Mouse (Mus musculus): ENCODE data around the gene Sp8. TPM values are rescaled to one million over a fixed set of nuclear protein-coding genes. Genes with fewer than 3 reads are reported as not detected.

Gene Sp8
- polyA plus RNA-seq, 1 experiment from 2014 or later = 2.3 TPM

- WGBS = 2% methylated on average over 15 of the region's 15 CpGs
- Histone ChIP-seq H3K9me3 (replicated peaks; ENCODE audit: control insufficient read depth, low read length, poor library complexity, severe bottlenecking) (no peaks in the 10 kb centered on the region), H3K9ac (ENCODE audit: low read depth, low read length) (no peak overlapping the region), H3K36me3 (ENCODE audit: control insufficient read depth, insufficient read depth, low read length) (no peaks in the 10 kb centered on the region), H3K4me1 (ENCODE audit: control insufficient read depth, insufficient read depth, low read length) (peaks cover 8% of the 10 kb centered on the region), H3K27ac (ENCODE audit: low read length) (no peak overlapping the region), H3K4me2 (ENCODE audit: low read length) (no peak overlapping the region), H3K4me3 (ENCODE audit: low read depth, low read length) (no peak overlapping the region), H3K27me3 (ENCODE audit: control insufficient read depth, insufficient read depth, low read depth, low read length) (peaks cover 47% of the 10 kb centered on the region)
- no peak for ATAC-seq
Measured at GRCm38 (mm10) chr12:118840301-118840700, 5.8 kb upstream of the Sp8 start.

DNA sequence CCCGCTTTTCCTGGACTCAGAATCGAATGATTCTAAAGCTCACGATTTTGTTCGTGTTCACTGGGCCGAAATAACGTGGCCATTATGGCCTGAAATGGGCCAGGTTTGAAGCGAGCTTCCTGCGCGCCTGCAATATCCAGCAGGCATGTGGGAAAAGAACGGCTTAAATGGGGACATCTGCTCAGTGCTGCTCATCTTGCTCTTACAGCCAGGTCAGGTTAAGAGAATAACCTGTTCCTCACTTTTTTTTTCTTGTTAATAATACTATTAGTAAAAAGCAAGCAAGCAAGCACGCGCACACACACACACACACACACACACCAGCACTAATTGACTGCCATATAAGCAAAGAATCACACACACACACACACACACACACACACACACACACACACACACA, 5.3 kb upstream of the Sp8 start:
- H3K36me3 ChIP-seq (ENCODE audit: control insufficient read depth, insufficient read depth, low read length) = no peaks in the 10 kb centered on the region
- no peak overlapping the region for H3K9ac ChIP-seq (ENCODE audit: low read depth, low read length)
- no peak overlapping the region for H3K27ac ChIP-seq (ENCODE audit: low read length)
- H3K27me3 ChIP-seq (ENCODE audit: control insufficient read depth, insufficient read depth, low read depth, low read length) = peaks cover 47% of the 10 kb centered on the region
- peaks cover 8% of the 10 kb centered on the region for H3K4me1 ChIP-seq (ENCODE audit: control insufficient read depth, insufficient read depth, low read length)
- no peak overlapping the region for H3K4me2 ChIP-seq (ENCODE audit: low read length)
- 1% methylated on average over 11 of the region's 12 CpGs for WGBS
- no peak overlapping the region for H3K4me3 ChIP-seq (ENCODE audit: low read depth, low read length)
- no peaks in the 10 kb centered on the region for H3K9me3 ChIP-seq (replicated peaks; ENCODE audit: control insufficient read depth, low read length, poor library complexity, severe bottlenecking)
- ATAC-seq = no peak

DNA sequence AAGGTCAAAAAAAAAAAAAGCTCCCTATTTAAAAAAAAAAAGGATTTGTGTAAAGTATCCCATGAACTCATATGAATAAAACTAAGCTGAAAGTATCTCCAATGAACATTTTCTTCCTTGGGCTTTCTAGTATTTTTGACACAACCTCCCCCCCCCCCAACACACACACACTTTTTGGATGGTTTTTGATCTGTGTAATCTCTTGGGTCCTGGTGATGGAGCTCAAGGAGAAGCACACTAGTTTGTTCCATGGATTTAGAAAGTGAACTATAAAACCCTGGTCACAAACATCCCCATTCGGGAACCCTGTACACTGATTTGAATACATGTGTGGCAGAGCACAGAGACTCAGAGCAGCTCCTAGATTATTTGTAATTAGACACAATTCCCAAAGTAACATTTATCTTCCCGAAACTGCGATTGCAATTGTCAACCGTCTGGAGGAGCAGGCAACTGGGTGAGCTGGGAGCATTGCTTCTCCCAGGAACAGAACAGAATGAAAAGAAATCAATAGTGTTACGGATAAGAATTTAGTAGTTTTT, 4.7 kb upstream of the Sp8 start:
- Histone ChIP-seq H3K27ac (ENCODE audit: low read length) (no peak overlapping the region), H3K36me3 (ENCODE audit: control insufficient read depth, insufficient read depth, low read length) (no peaks in the 10 kb centered on the region), H3K9me3 (replicated peaks; ENCODE audit: control insufficient read depth, low read length, poor library complexity, severe bottlenecking) (no peaks in the 10 kb centered on the region), H3K4me3 (ENCODE audit: low read depth, low read length) (no peak overlapping the region), H3K27me3 (ENCODE audit: control insufficient read depth, insufficient read depth, low read depth, low read length) (peaks cover 47% of the 10 kb centered on the region), H3K9ac (ENCODE audit: low read depth, low read length) (no peak overlapping the region), H3K4me2 (ENCODE audit: low read length) (no peak overlapping the region), H3K4me1 (ENCODE audit: control insufficient read depth, insufficient read depth, low read length) (peaks cover 7% of the 10 kb centered on the region)
- ATAC-seq = no peak
- 10% methylated on average over 5 of the region's 5 CpGs for WGBS

- H3K9ac ChIP-seq (ENCODE audit: low read depth, low read length) = no peak overlapping the region
- H3K4me1 ChIP-seq (ENCODE audit: control insufficient read depth, insufficient read depth, low read length) = peaks cover 5% of the 10 kb centered on the region
- no peaks in the 10 kb centered on the region for H3K9me3 ChIP-seq (replicated peaks; ENCODE audit: control insufficient read depth, low read length, poor library complexity, severe bottlenecking)
- no peak overlapping the region for H3K27ac ChIP-seq (ENCODE audit: low read length)
- H3K4me3 ChIP-seq (ENCODE audit: low read depth, low read length) = no peak overlapping the region
- 16% methylated on average over 6 of the region's 6 CpGs for WGBS
- no peaks in the 10 kb centered on the region for H3K36me3 ChIP-seq (ENCODE audit: control insufficient read depth, insufficient read depth, low read length)
- H3K27me3 ChIP-seq (ENCODE audit: control insufficient read depth, insufficient read depth, low read depth, low read length) = peaks cover 44% of the 10 kb centered on the region
- no peak overlapping the region for H3K4me2 ChIP-seq (ENCODE audit: low read length)
- ATAC-seq = no peak
Measured at GRCm38 (mm10) chr12:118841971-118842550, 4.1 kb upstream of the Sp8 start.

DNA sequence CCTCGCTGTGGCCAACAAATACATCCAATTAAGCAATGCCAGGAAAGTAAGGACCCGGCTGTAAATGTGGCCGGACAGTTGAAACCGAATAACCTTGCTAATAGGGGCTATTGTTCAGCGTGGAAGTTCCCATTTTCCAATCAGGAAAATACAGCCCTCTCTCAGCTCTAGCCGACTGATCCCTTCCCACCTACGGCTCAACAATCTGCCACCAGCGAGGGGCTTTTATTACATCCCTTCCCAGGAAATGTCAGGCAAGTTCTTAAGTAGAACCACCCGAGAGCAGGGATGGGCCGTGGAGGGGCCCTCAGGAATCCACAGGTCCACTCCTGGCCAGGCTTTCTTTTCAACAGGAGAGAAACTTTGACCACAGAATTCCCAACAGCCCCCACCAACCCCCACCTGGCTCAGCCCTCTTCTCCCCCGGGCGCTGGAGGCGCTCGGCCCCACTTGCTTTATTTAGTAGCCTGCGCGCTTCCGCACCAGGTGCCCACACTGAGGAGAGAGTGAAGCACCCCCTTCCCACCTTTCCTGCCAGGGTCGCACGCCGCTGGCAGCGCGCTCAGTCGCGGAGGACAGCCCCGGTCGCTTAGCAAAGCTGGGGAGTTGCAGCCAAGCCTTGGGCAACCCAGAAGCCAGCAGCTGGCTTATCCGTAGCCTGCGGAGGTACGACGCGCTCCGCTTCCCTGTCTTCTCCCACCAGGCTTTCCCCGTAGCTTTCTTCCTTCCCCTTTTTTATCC, 3.3 kb upstream of the Sp8 start:
- H3K9me3 ChIP-seq (replicated peaks; ENCODE audit: control insufficient read depth, low read length, poor library complexity, severe bottlenecking) = no peaks in the 10 kb centered on the region
- H3K4me1 ChIP-seq (ENCODE audit: control insufficient read depth, insufficient read depth, low read length) = peaks cover 4% of the 10 kb centered on the region
- WGBS = under 1% methylated on average over 33 of the region's 33 CpGs
- no peaks in the 10 kb centered on the region for H3K36me3 ChIP-seq (ENCODE audit: control insufficient read depth, insufficient read depth, low read length)
- peak overlapping the region; percentile 18; the same call in 1 of the 2 replicates for H3K4me2 ChIP-seq (ENCODE audit: low read length)
- H3K27me3 ChIP-seq (ENCODE audit: control insufficient read depth, insufficient read depth, low read depth, low read length) = peaks cover 48% of the 10 kb centered on the region
- H3K27ac ChIP-seq (ENCODE audit: low read length) = no peak overlapping the region
- no peak overlapping the region for H3K9ac ChIP-seq (ENCODE audit: low read depth, low read length)
- H3K4me3 ChIP-seq (ENCODE audit: low read depth, low read length) = no peak overlapping the region
- peak; percentile 26; the same call in 1 of the 2 replicates for ATAC-seq

DNA sequence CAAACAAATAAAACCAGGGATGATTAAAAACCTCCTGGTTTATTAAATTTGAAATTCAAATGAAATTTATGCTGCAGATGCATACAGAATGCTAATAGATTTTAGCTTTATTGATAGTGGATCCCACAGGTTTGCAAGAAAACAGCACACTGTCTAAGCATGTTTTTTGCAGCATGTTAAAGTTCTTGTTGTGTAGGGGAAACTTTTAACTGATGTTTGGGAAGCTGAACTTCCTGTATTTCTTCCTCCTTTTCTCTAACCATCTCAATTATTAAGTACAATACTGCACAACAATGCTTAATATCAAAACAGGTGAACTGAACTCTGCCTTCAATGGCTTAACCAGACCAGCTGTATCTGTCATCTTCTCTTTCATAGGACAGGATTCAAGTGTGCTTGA, 2.0 kb upstream of the Sp8 start:
- no peak overlapping the region for H3K4me3 ChIP-seq (ENCODE audit: low read depth, low read length)
- H3K27me3 ChIP-seq (ENCODE audit: control insufficient read depth, insufficient read depth, low read depth, low read length) = peaks cover 43% of the 10 kb centered on the region
- H3K27ac ChIP-seq (ENCODE audit: low read length) = no peak overlapping the region
- no peak overlapping the region for H3K4me2 ChIP-seq (ENCODE audit: low read length)
- H3K9ac ChIP-seq (ENCODE audit: low read depth, low read length) = no peak overlapping the region
- no peaks in the 10 kb centered on the region for H3K36me3 ChIP-seq (ENCODE audit: control insufficient read depth, insufficient read depth, low read length)
- H3K4me1 ChIP-seq (ENCODE audit: control insufficient read depth, insufficient read depth, low read length) = peaks cover 11% of the 10 kb centered on the region
- no peaks in the 10 kb centered on the region for H3K9me3 ChIP-seq (replicated peaks; ENCODE audit: control insufficient read depth, low read length, poor library complexity, severe bottlenecking)
- ATAC-seq = no peak

DNA sequence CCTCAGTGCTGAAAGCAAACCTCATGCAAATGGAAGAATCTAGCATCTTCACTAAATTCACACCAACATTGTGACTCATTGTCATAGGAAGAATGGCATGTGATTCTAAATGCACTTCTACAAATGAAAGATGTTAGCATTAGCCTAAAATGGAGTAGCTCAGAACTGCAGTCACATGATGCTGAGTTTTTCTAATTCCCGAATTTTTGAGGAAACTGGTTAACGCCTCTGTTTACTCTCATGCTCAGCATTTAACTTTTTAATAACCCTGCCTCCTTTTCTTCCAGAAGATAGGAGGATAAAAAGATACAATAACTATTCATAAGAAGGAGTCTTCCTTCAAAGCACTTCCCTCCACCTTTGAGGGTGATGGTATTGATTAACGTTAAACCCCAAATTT, 1.3 kb upstream of the Sp8 start:
- H3K9me3 ChIP-seq (replicated peaks; ENCODE audit: control insufficient read depth, low read length, poor library complexity, severe bottlenecking) = no peaks in the 10 kb centered on the region
- ATAC-seq = no peak
- peaks cover 15% of the 10 kb centered on the region for H3K4me1 ChIP-seq (ENCODE audit: control insufficient read depth, insufficient read depth, low read length)
- whole genome bisulfite sequencing = 16% methylated on average over 3 of the region's 3 CpGs
- no peaks in the 10 kb centered on the region for H3K36me3 ChIP-seq (ENCODE audit: control insufficient read depth, insufficient read depth, low read length)
- no peak overlapping the region for H3K27ac ChIP-seq (ENCODE audit: low read length)
- peaks cover 40% of the 10 kb centered on the region for H3K27me3 ChIP-seq (ENCODE audit: control insufficient read depth, insufficient read depth, low read depth, low read length)
- no peak overlapping the region for H3K9ac ChIP-seq (ENCODE audit: low read depth, low read length)
- no peak overlapping the region for H3K4me3 ChIP-seq (ENCODE audit: low read depth, low read length)
- no peak overlapping the region for H3K4me2 ChIP-seq (ENCODE audit: low read length)

GRCm38 (mm10) chr12:118845351-118845750, 778 bp upstream of the Sp8 start:
- Histone ChIP-seq H3K4me1 (ENCODE audit: control insufficient read depth, insufficient read depth, low read length) (peaks cover 15% of the 10 kb centered on the region), H3K27me3 (ENCODE audit: control insufficient read depth, insufficient read depth, low read depth, low read length) (peaks cover 38% of the 10 kb centered on the region), H3K4me3 (ENCODE audit: low read depth, low read length) (no peak overlapping the region), H3K4me2 (ENCODE audit: low read length) (no peak overlapping the region), H3K9me3 (replicated peaks; ENCODE audit: control insufficient read depth, low read length, poor library complexity, severe bottlenecking) (no peaks in the 10 kb centered on the region), H3K27ac (ENCODE audit: low read length) (no peak overlapping the region), H3K9ac (ENCODE audit: low read depth, low read length) (no peak overlapping the region), H3K36me3 (ENCODE audit: control insufficient read depth, insufficient read depth, low read length) (no peaks in the 10 kb centered on the region)
- no peak for ATAC-seq
- 12% methylated on average over 3 of the region's 3 CpGs for WGBS

DNA sequence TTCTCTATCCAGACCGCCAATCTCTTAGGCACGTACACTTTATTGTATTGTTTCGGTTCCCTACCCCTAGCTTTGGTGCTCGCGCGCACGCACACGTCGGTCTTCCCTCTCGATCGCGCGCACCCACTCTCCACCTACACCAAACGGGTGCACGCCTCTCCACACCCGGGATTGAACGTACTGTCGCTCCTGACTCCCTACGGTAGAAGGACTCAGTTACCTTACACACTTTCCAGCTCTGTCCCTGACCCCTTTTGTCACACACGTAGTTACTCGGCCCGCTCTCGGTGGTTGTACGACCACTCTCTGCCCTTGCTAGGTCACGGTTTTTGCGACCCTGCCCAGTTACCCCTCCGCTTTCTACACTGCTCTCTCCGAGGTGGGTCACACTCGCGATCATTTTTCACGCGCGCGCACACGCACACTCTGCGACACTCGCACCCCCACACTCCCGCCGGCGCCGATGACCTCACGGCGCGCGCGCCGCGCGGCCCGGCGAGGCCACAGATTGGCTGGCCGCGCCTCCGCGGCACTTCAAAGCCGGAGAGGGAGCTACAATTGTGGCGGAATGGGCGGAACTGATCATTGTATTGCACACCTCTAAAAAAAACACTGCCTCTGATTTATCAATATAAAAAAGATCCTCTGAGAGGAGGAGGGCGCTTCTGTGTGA, 656 bp downstream of the Sp8 start:
- peaks cover 38% of the 10 kb centered on the region for H3K27me3 ChIP-seq (ENCODE audit: control insufficient read depth, insufficient read depth, low read depth, low read length)
- H3K4me2 ChIP-seq (ENCODE audit: low read length) = peak overlapping the region; percentile 55
- peaks cover 15% of the 10 kb centered on the region for H3K4me1 ChIP-seq (ENCODE audit: control insufficient read depth, insufficient read depth, low read length)
- peak; percentile 29; the same call in 1 of the 2 replicates for ATAC-seq
- no peaks in the 10 kb centered on the region for H3K36me3 ChIP-seq (ENCODE audit: control insufficient read depth, insufficient read depth, low read length)
- WGBS = under 1% methylated on average over 59 of the region's 59 CpGs
- H3K9me3 ChIP-seq (replicated peaks; ENCODE audit: control insufficient read depth, low read length, poor library complexity, severe bottlenecking) = no peaks in the 10 kb centered on the region
- no peak overlapping the region for H3K9ac ChIP-seq (ENCODE audit: low read depth, low read length)
- H3K27ac ChIP-seq (ENCODE audit: low read length) = no peak overlapping the region
- peak overlapping the region; percentile 37 for H3K4me3 ChIP-seq (ENCODE audit: low read depth, low read length)

Measured in midbrain, embryonic 16.5 days (tissue).